Mouse (Mus musculus): ENCODE measurements around the gene Zkscan14. TPM values are rescaled to one million over a fixed set of nuclear protein-coding genes. Genes with fewer than 3 reads are reported as not detected.

The Zkscan14 gene
- total RNA-seq, 4 experiments from 2014 or later, result 11.6 to 12.3 (median 11.7) TPM

- DNase-seq (ENCODE audit: low spot score in 2 of 2), result peak; percentile 97 to 98
Measured at GRCm38 (mm10) chr5:145203936-145204691, 2.4 kb upstream of the Zkscan14 start, which contains the start of gene Zkscan5. Zkscan5 (plus strand) TSS chr5:145204562.

DNA sequence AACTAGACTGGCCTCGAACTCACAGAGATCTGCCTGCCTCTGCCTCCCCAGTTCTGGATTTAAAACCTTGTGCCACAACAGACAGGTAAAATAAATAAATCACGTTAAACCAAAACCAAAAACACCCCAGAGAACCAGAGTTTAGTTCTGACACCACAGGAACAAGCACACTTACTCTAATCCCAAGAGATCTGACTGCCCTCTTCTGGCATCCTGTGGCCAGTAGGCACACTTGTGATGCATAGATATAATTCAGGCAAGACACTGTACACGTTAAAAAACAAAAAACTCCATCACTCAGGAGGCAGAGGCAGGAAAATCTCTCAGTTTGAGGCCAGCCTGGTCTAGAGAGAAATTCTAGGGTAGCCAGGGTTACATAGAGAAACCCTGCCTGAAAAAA, 778 bp upstream of the Zkscan14 start:
- DNase-seq (ENCODE audit: low spot score in 2 of 2), result no peak

- no peak for DNase-seq (ENCODE audit: low spot score in 2 of 2)
Measured at GRCm38 (mm10) chr5:145200387-145200786, 1.3 kb downstream of the Zkscan14 start.

DNA sequence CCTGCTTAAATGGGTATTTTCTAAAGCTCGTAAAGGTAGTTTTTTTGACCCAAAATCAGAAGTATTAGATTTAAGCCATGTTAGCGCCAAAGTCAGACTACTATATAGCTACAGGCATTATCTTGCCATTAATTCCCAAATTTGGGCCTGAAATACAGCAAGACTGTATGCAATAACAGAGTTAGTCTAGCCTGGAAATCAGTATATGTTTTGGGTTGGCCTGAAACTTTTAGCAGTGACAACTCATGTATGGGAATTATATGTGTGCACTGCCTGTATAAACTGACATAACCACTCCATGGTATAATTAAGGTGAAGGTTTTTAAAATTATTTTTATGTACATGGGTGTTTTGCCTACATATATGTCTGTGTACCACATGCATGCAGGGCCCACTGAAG, 9.7 kb downstream of the Zkscan14 start, which contains the start of gene Atp5j2:
Atp5j2 (minus strand) TSS at position 101 of the 400 bp plus-strand sequence.
- DNase-seq (ENCODE audit: low spot score in 2 of 2), result no peak

DNA sequence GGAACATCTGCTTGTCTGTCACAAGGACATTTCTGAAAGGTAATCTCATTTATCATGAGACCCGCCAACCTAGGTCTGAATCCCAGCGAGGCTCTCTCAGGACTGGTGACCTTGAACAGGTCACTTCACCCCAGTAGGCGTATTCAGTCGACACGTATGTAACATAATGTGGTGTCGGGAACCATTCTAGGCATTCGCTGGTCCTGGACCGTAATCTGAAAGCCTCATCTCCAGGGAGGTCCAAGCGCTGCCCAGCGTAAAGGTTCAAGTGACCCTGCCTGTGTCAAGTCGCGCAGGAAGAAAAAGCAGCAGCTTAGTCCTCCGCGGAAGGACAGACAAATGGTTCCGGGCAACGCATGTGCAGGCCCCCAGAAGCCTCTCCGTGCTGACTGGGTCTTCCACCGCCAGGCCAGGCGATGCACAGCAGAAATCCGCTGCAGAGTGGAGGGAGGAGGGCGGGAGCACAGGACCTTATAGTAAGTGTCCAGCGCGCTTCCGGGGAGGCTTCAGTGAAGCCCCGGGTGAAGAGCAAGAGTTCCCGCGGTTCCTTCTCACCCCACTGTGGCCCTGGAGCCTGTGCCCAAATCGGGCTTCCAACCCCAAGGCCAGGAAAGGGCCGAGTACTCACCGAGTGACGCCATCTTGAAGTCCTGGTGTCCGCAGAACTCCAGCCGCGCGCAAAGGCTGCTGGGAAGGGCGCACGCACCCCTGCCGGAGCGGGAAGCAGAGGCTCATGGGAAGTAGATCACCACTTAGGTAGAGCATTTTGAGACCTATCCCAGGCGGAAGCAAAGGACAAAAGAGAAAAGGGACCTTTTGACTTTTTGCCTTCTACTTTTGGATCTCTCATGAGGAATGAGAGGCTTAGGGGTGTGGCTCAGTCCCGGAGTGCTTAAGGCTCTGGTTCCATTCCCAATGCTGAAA, 10.5 kb downstream of the Zkscan14 start:
- DNase-seq (ENCODE audit: low spot score in 2 of 2), result peak; percentile 82 to 83

DNA sequence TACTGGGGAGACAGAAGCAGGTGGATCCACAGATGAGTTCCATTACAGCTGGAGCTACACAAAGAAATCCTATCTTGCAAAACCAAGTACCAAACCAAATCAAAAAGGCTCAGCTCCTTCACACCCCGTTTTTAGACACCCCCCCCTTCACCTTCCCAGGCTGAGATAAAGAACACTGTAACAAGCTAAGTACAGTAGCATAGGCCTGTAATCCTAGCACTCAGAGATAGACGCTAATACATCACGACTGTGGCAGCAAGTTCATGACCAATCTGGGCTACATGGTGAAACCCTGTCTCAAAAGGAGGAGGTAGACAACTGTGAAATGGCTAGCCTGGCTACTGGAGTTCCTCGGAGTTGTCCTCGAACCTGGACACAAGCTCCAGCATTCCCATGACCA, 11.3 kb downstream of the Zkscan14 start:
- DNase-seq (ENCODE audit: low spot score in 2 of 2), result no peak

- DNase-seq (ENCODE audit: low spot score in 2 of 2), result no peak
Measured at GRCm38 (mm10) chr5:145189416-145189815, 12.3 kb downstream of the Zkscan14 start.

- no peak for DNase-seq (ENCODE audit: low spot score in 2 of 2)
Measured at GRCm38 (mm10) chr5:145185244-145185643, 16.4 kb downstream of the Zkscan14 start.

GRCm38 (mm10) chr5:145178461-145178980, 23.1 kb downstream of the Zkscan14 start:
- DNase-seq (ENCODE audit: low spot score in 2 of 2), result no peak

GRCm38 (mm10) chr5:145167306-145167661, 34.4 kb downstream of the Zkscan14 start:
- peak in 1 of 2 experiments; percentile 6 for DNase-seq (ENCODE audit: low spot score in 2 of 2)

- DNase-seq (ENCODE audit: low spot score in 2 of 2), result peak; percentile 99
Measured at GRCm38 (mm10) chr5:145166536-145167305, 34.9 kb downstream of the Zkscan14 start, which contains the start of the genes Ptcd1 and Cpsf4. Ptcd1 (minus strand) TSS chr5:145167108. Cpsf4 (plus strand) TSS chr5:145167213.

GRCm38 (mm10) chr5:145165184-145165583, 36.5 kb downstream of the Zkscan14 start:
- DNase-seq (ENCODE audit: low spot score in 2 of 2), result no peak

GRCm38 (mm10) chr5:145164710-145165109, 37.0 kb downstream of the Zkscan14 start:
- no peak for DNase-seq (ENCODE audit: low spot score in 2 of 2)

GRCm38 (mm10) chr5:145161361-145161760, 40.3 kb downstream of the Zkscan14 start:
- DNase-seq (ENCODE audit: low spot score in 2 of 2), result no peak

DNA sequence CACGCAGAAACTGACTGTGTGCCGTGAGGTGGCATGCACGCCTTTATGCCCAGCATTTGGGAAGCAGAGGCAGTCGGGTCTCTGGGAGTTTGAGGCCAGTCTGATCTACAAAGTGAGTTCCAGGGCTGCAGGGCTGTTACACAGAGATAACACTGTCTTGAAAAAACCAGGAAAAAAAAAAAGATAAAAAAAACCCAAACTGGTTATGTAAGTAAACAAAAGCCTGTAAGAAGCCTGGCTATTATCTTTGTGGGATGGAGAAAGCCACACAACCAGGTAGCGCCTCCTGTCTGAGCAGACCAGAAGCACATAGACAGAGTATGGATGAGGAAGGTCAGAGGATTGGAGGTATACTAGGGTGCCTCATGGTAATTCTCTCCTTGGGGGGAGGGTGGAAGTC, 49.0 kb downstream of the Zkscan14 start:
- no peak for DNase-seq (ENCODE audit: low spot score in 2 of 2)

GRCm38 (mm10) chr5:145149294-145149693, 52.4 kb downstream of the Zkscan14 start:
- no peak for DNase-seq (ENCODE audit: low spot score in 2 of 2)

- no peak for DNase-seq (ENCODE audit: low spot score in 2 of 2)
Measured at GRCm38 (mm10) chr5:145147748-145148147, 53.9 kb downstream of the Zkscan14 start.

Data from gastrocnemius, adult 8-10 months (tissue).